Mouse (Mus musculus): Measurements from ENCODE around the gene Jak1. TPM values are rescaled to one million over a fixed set of nuclear protein-coding genes. Genes with fewer than 3 reads are reported as not detected.

The Jak1 gene
- polyA plus RNA-seq, 1 experiment from 2014 or later: 53.2 TPM

DNA sequence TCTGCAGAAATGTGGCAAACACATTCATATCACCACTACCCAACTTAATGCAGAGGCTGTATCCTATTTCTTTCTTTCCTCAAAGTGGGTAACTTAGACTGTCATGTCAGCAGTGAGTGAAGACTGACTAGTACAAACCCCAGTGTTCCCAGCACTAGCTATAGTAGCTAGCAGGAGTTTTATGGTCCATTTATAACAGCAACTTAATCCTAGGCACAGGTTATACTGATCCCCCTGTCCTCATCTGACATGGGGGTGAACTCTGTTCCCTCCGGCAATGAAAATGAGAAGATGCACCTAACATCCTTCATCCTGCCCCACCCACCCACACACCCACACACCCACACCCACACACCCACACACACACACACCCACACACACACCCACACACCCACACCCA lies 30.3 kb downstream of the Jak1 start:
- H3K4me2 ChIP-seq: no peak overlapping the region
- WGBS: 65% methylated on average over 1 of the region's 1 CpGs
- no peak for ATAC-seq (replicated peaks; ENCODE audit: insufficient number of reproducible peaks, insufficient read depth, low FRiP score, low read depth)
- no peak overlapping the region for H3K27ac ChIP-seq
- peaks cover 21% of the 10 kb centered on the region for H3K4me1 ChIP-seq (replicated peaks)
- H3K27me3 ChIP-seq: no peaks in the 10 kb centered on the region
- no peaks in the 10 kb centered on the region for H3K9me3 ChIP-seq (replicated peaks)
- no peaks in the 10 kb centered on the region for H3K36me3 ChIP-seq
- H3K4me3 ChIP-seq: no peak overlapping the region
- no peak overlapping the region for H3K9ac ChIP-seq

DNA sequence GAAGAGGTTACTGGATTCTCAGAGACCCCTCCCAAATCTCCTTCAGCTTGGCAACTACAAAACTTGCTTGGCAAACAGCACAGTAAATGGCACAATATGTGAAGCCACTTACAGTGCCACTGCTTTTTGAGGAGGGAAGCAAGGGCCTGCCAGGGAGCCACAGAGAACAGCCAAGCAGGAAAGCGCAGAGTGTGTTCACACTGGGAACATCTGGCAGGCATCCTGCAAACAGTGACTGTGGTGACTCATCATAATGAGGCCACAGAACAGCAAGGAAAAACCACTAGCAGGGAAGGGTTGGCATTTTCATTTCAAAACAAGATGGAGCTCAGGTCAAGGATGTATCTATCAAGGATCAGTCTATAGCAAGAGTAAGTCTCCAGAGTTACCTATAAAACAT lies 30.8 kb downstream of the Jak1 start:
- ATAC-seq (replicated peaks; ENCODE audit: insufficient number of reproducible peaks, insufficient read depth, low FRiP score, low read depth): peak; percentile 67; the same call in 1 of the 2 replicates
- H3K9ac ChIP-seq: no peak overlapping the region
- no peak overlapping the region for H3K4me2 ChIP-seq
- no peaks in the 10 kb centered on the region for H3K36me3 ChIP-seq
- peak overlapping the region; percentile 18; the same call in 1 of the 2 replicates for H3K27ac ChIP-seq
- H3K9me3 ChIP-seq (replicated peaks): no peaks in the 10 kb centered on the region
- H3K27me3 ChIP-seq: no peaks in the 10 kb centered on the region
- H3K4me1 ChIP-seq (replicated peaks): peaks cover 19% of the 10 kb centered on the region
- WGBS: 20% methylated on average over 1 of the region's 1 CpGs
- no peak overlapping the region for H3K4me3 ChIP-seq

DNA sequence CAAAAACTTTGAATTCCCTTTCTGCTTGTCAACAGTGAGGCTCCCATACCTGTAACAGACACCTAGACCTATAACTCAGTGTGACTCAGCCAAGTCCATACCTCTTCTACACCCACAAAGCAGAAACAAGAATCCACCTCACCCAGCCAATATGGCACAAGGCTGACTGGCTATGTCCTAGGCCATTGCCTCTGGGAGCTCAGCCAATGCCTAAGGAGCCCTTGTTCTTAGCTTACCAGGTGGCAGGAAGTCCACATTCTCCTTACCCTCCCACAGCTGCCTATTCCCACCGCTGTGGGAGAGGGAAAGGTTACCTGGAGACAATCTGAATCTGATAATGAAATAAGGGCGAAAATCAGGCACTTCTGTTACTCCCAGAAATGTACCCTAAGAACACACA lies 34.5 kb downstream of the Jak1 start:
- H3K4me2 ChIP-seq: no peak overlapping the region
- no peak for ATAC-seq (replicated peaks; ENCODE audit: insufficient number of reproducible peaks, insufficient read depth, low FRiP score, low read depth)
- WGBS: 80% methylated on average over 2 of the region's 2 CpGs

DNA sequence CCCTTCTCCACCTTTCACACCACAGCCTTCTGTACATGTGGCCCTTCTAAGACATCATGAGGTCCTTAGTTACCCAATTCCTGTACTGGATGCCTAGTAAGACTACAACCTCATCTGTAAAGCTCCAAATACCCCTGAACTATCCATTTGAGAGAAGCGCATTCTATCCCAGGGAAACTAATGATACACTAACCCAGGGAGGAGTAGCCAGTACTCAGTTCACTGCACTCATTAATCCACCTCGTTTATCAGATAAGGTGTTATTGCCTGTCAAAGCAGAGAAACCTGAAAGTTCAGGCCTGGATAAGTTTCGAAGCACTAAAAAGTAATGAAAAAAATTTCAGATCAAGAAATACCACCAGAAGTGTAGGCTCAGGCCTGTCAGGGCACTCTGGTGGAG lies 37.7 kb downstream of the Jak1 start:
- no peak overlapping the region for H3K4me2 ChIP-seq
- no peak overlapping the region for H3K27ac ChIP-seq
- H3K9me3 ChIP-seq (replicated peaks): no peaks in the 10 kb centered on the region
- H3K36me3 ChIP-seq: no peaks in the 10 kb centered on the region
- no peak overlapping the region for H3K9ac ChIP-seq
- H3K4me3 ChIP-seq: no peak overlapping the region
- WGBS: 84% methylated on average over 3 of the region's 3 CpGs
- no peak for ATAC-seq (replicated peaks; ENCODE audit: insufficient number of reproducible peaks, insufficient read depth, low FRiP score, low read depth)
- 0 out of 2 replicates have a peak, but pooled peaks cover 6% of the 10 kb centered on the region for H3K4me1 ChIP-seq (replicated peaks)
- no peaks in the 10 kb centered on the region for H3K27me3 ChIP-seq

More for the DNA sequence above, 34.5 kb downstream of the Jak1 start:
- no peaks in the 10 kb centered on the region for H3K36me3 ChIP-seq
- H3K9me3 ChIP-seq (replicated peaks): no peaks in the 10 kb centered on the region
- peaks cover 10% of the 10 kb centered on the region for H3K4me1 ChIP-seq (replicated peaks)
- H3K4me3 ChIP-seq: no peak overlapping the region
- H3K27me3 ChIP-seq: no peaks in the 10 kb centered on the region
- no peak overlapping the region for H3K27ac ChIP-seq
- H3K9ac ChIP-seq: no peak overlapping the region

DNA sequence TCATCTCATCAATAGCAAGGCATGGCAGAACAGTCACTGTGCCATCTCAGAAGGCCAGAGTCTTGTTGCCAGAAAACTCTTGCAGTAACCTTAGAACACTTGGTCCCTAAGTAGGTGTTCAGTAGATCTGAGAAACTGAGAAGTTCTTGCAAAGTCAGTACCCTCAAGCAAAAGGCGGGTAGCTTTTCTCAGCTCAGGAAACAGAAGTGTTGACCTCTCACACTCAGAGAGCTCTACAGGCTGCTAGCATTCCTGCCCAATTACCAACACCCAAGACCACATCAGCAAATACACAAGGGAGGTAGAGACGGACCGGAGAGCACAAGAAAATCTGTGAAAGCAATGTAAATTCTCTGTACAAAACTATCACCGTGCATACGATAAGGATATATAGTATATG lies 39.1 kb downstream of the Jak1 start:
- H3K9ac ChIP-seq: no peak overlapping the region
- no peak overlapping the region for H3K4me3 ChIP-seq
- H3K27ac ChIP-seq: no peak overlapping the region
- no peaks in the 10 kb centered on the region for H3K9me3 ChIP-seq (replicated peaks)
- H3K4me1 ChIP-seq (replicated peaks): 0 out of 2 replicates have a peak, but pooled peaks cover 6% of the 10 kb centered on the region
- no peak for ATAC-seq (replicated peaks; ENCODE audit: insufficient number of reproducible peaks, insufficient read depth, low FRiP score, low read depth)
- H3K27me3 ChIP-seq: no peaks in the 10 kb centered on the region
- WGBS: 84% methylated on average over 5 of the region's 5 CpGs
- H3K36me3 ChIP-seq: no peaks in the 10 kb centered on the region
- no peak overlapping the region for H3K4me2 ChIP-seq

DNA sequence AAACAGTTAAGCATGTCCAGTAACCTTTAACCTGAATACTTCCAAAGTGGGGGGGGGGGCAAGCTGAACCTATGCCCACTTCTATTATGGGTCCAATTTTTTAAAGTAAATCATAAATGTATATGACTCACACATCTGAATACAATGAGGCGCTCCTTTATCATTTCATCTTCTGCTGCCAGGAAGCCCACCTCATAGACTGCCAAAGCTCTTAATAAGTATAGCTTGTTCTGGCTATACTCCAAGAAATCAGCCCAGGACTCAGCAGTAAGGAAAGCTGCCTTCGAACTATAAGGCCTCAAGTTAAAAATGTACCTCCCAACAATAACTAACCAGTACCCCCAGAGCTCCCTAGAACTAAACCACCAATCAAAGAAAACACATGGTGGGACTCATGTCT lies 44.1 kb downstream of the Jak1 start:
- H3K4me1 ChIP-seq (replicated peaks): peaks cover 22% of the 10 kb centered on the region
- H3K9me3 ChIP-seq (replicated peaks): no peaks in the 10 kb centered on the region
- no peak overlapping the region for H3K9ac ChIP-seq
- 35% methylated on average over 2 of the region's 2 CpGs for WGBS
- no peak overlapping the region for H3K4me2 ChIP-seq
- H3K36me3 ChIP-seq: no peaks in the 10 kb centered on the region
- no peaks in the 10 kb centered on the region for H3K27me3 ChIP-seq
- ATAC-seq (replicated peaks; ENCODE audit: insufficient number of reproducible peaks, insufficient read depth, low FRiP score, low read depth): no peak
- H3K4me3 ChIP-seq: no peak overlapping the region
- H3K27ac ChIP-seq: peak overlapping the region; percentile 42; the same call in 1 of the 2 replicates

DNA sequence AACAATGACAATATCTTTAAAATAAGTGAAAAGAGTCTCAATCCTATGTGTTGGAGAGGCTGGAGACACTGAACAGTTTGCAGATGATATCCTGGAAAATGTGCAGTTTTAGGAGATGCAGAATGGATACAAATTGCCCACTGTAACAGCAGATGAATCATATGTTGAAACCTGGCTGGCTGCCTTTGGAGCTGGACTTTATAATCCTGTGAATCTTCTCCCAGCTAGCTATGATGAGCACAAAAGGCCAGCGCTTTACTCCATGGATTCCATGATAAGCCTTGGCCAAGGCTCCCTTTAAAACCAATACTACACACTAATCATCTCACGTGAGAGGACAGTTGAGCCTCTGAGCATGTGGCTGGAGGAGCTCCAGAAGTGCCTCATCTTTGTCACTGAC lies 45.2 kb downstream of the Jak1 start:
- Histone ChIP-seq H3K4me3 (no peak overlapping the region), H3K4me1 (replicated peaks) (peaks cover 22% of the 10 kb centered on the region), H3K36me3 (no peaks in the 10 kb centered on the region), H3K9me3 (replicated peaks) (no peaks in the 10 kb centered on the region), H3K4me2 (no peak overlapping the region), H3K27ac (no peak overlapping the region), H3K9ac (no peak overlapping the region), H3K27me3 (no peaks in the 10 kb centered on the region)
- no peak for ATAC-seq (replicated peaks; ENCODE audit: insufficient number of reproducible peaks, insufficient read depth, low FRiP score, low read depth)
- WGBS: 62% methylated on average over 2 of the region's 2 CpGs

DNA sequence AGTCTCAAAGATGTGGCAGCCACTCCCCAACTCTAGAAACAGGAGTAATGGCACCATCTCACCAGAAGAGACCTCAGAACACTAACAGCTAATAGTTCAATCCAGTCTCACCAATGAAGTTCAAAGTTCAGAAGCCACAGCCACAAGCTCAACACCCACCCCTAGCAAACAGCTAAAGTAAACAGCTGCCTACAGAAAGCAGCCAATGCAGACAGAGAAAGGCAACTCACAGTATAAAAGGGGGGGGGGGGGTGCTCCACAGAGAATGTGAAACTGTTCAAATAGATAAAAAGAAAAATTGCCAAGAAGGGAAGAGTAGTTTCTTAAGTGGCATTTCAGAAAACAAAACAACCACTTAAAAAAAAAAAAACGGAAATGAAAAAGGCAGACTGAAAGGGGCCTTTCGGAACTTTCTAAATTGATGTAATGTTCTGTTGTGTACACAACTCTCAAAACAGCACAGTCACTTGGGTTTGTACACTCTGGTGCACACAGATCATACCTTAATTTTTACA lies 48.0 kb downstream of the Jak1 start:
- no peak overlapping the region for H3K27ac ChIP-seq
- no peak overlapping the region for H3K4me3 ChIP-seq
- WGBS: 68% methylated on average over 2 of the region's 2 CpGs
- H3K9me3 ChIP-seq (replicated peaks): no peaks in the 10 kb centered on the region
- ATAC-seq (replicated peaks; ENCODE audit: insufficient number of reproducible peaks, insufficient read depth, low FRiP score, low read depth): no peak
- H3K4me2 ChIP-seq: no peak overlapping the region
- H3K4me1 ChIP-seq (replicated peaks): peaks cover 18% of the 10 kb centered on the region
- no peak overlapping the region for H3K9ac ChIP-seq
- H3K36me3 ChIP-seq: no peaks in the 10 kb centered on the region
- H3K27me3 ChIP-seq: no peaks in the 10 kb centered on the region

DNA sequence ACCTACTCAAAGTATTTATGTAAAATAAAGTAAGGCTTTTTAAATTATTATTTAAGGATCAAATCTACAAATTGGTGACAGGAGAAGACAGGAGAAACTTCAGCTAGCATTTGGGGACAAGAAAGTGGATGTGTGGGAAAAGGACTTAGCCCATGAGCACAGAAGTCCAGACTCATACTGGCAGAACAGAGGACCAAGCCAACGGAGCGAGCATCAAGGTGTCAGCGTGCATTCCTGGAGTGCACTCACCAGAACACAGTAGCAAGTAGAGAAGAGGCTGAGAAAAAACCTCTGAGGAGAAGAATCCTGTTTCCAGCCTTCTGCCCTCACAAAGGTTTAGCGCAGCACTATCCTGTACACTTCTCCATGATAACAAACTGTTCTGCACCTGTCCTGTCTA lies 48.8 kb downstream of the Jak1 start:
- WGBS: 73% methylated on average over 4 of the region's 4 CpGs
- no peak overlapping the region for H3K9ac ChIP-seq
- H3K4me1 ChIP-seq (replicated peaks): peaks cover 18% of the 10 kb centered on the region
- H3K36me3 ChIP-seq: no peaks in the 10 kb centered on the region
- no peak for ATAC-seq (replicated peaks; ENCODE audit: insufficient number of reproducible peaks, insufficient read depth, low FRiP score, low read depth)
- no peak overlapping the region for H3K27ac ChIP-seq
- H3K4me3 ChIP-seq: no peak overlapping the region
- H3K9me3 ChIP-seq (replicated peaks): no peaks in the 10 kb centered on the region
- H3K4me2 ChIP-seq: no peak overlapping the region
- H3K27me3 ChIP-seq: no peaks in the 10 kb centered on the region

DNA sequence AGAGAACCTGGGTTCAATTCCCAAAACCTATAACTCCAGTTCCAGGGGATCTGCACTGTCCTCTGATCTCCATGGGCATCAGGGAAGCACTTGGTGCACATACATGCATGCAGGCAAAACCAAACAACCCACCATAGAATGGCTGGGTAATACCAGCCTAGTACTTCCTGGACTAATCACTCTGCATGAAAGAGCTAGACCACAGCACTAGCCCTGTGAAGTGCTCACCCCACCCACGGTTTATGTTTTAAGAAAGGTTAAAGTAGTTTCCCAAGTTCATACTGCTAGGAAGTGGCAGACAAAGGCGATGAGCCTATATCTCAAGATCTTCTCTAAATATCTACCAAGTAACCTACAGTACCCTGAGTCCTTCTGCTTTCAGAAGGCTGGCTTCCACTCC lies 51.6 kb downstream of the Jak1 start:
- Histone ChIP-seq H3K36me3 (no peaks in the 10 kb centered on the region), H3K4me2 (no peak overlapping the region), H3K27me3 (no peaks in the 10 kb centered on the region), H3K27ac (no peak overlapping the region), H3K4me1 (replicated peaks) (peaks cover 9% of the 10 kb centered on the region; the same call in 1 of the 2 replicates), H3K4me3 (no peak overlapping the region), H3K9me3 (replicated peaks) (no peaks in the 10 kb centered on the region), H3K9ac (no peak overlapping the region)
- 76% methylated on average over 2 of the region's 2 CpGs for WGBS
- no peak for ATAC-seq (replicated peaks; ENCODE audit: insufficient number of reproducible peaks, insufficient read depth, low FRiP score, low read depth)

DNA sequence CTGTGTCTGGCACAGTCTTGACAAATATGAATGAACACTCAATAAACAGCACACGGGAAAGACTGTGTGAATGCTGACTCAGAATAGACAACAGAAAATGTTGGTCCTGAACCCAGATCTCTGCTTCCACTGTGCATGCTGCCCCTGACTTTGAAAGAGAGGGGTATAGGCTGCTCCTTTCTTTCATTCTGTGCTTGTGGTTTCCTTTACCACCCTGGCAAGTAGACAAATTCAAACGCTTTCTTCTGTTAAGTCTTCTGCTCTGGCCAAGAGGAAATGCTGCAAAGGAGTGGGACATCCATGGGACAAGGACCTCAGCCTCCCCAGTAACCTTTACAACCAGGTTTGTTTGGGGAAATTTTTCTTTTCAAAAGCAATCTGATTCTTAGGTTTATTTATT lies 57.6 kb downstream of the Jak1 start:
- Histone ChIP-seq H3K27me3 (no peaks in the 10 kb centered on the region), H3K4me2 (no peak overlapping the region), H3K36me3 (no peaks in the 10 kb centered on the region), H3K4me3 (no peak overlapping the region), H3K9ac (no peak overlapping the region), H3K4me1 (replicated peaks) (peaks cover 15% of the 10 kb centered on the region; the same call in 1 of the 2 replicates), H3K27ac (no peak overlapping the region), H3K9me3 (replicated peaks) (no peaks in the 10 kb centered on the region)
- 62% methylated on average over 2 of the region's 2 CpGs for WGBS
- no peak for ATAC-seq (replicated peaks; ENCODE audit: insufficient number of reproducible peaks, insufficient read depth, low FRiP score, low read depth)

DNA sequence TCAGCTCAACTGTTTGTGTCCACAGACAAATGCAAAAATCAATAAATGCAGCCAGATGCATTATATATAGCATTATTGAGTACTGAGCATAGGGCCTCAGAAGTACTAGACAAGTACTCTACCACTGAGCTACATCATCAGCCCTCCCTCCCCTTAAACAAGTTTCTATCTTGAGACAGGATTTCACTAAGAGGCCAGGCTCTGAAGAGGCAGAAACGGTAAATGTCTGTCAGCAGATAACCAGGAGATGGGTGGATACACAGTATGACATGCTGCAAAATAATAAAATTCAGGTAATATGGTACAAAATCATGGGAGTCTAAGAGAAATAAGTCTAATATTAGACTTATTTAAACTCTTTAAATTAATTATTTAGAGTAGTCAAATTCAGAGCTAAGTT lies 61.6 kb downstream of the Jak1 start:
- H3K27me3 ChIP-seq: no peaks in the 10 kb centered on the region
- 43% methylated on average over 1 of the region's 1 CpGs for WGBS
- no peak overlapping the region for H3K4me2 ChIP-seq
- no peak for ATAC-seq (replicated peaks; ENCODE audit: insufficient number of reproducible peaks, insufficient read depth, low FRiP score, low read depth)
- no peak overlapping the region for H3K4me3 ChIP-seq
- H3K36me3 ChIP-seq: no peaks in the 10 kb centered on the region
- peaks cover 19% of the 10 kb centered on the region for H3K4me1 ChIP-seq (replicated peaks)
- no peaks in the 10 kb centered on the region for H3K9me3 ChIP-seq (replicated peaks)
- H3K27ac ChIP-seq: no peak overlapping the region
- H3K9ac ChIP-seq: no peak overlapping the region
